Mouse (Mus musculus) heart, postnatal 36 days (tissue): Measurements from ENCODE around the gene Utp3. TPM values are rescaled to one million over a fixed set of nuclear protein-coding genes. Genes with fewer than 3 reads are reported as not detected.
"Not testable (repeated sequence)": the region's sequence is repeated elsewhere in the genome, so short reads cannot be mapped to it uniquely, and the experiment has no call there.

Source experiments
- DNase-seq, 2 experiments: peaks; one replicate each; pipeline ENCODE4 v3.0.0; 2021 to 2022
- intact Hi-C: fragments of 180-260 bp; cut with DNase I; formaldehyde crosslinking; loops from one replicate; pipeline ENCODE4 v1.15.1; 2025
- total RNA-seq, 2 experiments: library from RNA; stranded (reverse); gene quantifications; 2 replicates each; pipeline ENCODE4 v1.2.3; 2021

The Utp3 gene
- 10 to 100 TPM; 23.3 TPM for total RNA-seq

DNA sequence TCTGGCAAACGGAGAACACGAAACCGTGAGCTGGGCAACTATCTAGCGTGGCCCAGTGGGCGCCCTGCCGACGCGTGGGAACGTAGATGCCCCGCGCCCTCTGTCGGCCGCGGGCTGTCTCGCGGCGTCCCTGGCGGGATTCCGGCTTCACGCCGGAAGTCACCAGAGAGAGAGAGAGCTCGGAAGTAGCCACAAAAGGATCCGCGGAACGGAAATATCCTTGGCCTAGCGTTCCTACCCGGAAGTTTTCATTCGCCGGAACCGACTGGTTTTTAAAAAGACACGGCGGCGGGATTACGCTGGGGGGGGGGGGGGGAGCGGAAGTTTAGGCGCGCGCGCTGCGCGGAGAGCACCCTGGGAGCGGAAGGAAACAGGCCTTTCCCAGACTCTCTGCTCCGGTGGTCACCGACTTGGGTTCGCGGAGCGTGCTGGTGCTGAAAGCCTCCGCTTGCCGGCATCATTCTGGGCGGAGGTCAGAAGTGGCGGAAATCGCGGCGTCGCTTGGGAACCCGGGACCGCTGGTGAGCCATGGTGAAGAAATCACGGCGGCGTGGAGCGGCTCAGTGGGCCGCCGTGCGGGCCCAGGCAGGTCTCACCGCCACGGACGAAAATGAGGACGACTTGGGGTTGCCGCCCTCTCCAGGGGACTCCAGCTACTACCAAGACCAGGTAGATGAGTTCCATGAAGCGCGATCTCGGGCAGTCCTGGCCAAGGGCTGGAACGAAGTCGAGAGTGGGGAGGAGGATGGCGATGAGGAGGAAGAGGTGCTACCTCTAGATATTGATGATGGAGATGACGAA, at the start of gene Utp3:
Gene Utp3, plus strand, starts transcription at position 377 of the 801 bp plus-strand sequence.
- intact Hi-C loops, result no loop called here

DNA sequence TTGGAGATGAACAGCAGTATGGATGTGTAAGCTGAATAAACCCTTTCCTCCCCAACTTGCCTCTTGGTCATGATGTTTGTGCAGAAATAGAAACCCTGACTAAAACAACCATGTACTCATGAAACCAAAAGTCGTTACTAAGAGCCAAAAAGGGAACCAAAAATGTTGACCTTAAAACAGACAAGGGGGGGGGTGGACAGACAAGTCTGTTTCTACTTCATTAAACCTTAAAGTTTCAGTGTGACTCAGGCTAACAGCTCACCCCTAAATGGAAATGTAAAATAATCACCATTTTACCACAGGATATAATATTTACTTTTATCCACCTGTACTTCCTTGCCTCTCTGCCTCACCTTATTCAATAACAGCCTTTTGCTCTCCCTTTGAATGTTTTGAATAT, 45.7 kb upstream of the Utp3 start:
- intact Hi-C loops, result no loop called here
- DNase-seq, result no peak

More for the DNA sequence above, at the start of gene Utp3:
- peak; percentile 94 to 95 for DNase-seq

DNA sequence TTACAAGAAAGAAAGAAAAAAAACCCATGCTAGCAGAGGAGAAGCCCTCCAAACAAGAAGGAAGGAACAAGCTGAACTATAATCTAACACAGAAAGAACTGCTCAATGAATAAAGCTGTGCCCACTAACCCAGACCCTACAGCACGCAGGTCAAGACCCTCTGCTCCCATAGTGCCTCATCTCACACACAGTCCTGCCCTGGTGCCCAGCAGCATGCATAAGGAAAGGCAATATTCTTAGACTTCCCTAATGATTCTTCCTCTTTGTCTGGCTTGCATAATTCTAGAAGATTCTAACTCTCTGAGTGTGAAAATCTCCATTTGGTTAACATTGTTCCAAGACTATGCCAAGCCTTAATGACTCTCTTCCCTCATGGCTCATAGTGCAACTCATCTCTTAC, 45.3 kb upstream of the Utp3 start:
- DNase-seq, result no peak
- intact Hi-C loops, result no loop called here

DNA sequence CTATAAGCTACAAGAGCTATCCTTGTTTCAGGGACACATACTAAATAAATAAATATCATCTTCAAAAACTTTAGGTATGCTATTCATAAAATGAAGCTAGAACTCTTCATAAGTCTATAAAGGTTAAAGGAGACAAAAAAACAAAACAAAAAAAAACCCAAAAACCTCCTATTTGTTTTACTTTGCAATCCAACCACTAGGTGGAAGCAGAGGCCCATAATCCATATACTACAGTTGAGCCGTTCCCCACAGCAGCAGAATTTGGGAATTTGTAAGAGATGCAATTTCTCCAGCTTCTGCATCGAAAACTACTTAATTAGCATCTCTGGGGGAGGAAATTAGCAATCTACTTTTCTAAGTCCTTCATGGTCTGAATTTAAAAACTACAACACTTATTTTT, 35.0 kb upstream of the Utp3 start:
- intact Hi-C loops, result no loop called here
- no peak for DNase-seq

DNA sequence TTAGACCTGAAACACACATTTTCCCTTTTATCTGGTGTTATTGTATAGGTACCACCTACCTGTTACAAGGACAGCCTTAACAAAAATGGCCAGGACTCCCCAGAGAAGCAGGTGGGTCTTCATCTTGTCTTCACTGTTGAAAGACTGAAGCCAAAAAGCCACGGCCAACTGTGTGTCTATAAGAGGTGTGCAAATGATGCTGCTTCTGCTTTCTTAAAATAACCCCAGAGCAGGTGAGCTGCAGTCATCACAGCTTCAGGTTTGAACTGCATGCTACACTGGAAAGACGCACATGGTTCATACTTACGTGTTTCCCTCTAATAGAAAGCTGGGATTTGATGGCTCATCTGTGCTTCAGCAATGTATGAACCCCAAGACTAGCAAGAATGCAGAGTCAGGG, 26.6 kb upstream of the Utp3 start, which contains the start of gene Jchain:
Gene Jchain, minus strand, starts transcription at position 235 of the 400 bp plus-strand sequence.
- no peak for DNase-seq
- intact Hi-C loops, result no loop called here

DNA sequence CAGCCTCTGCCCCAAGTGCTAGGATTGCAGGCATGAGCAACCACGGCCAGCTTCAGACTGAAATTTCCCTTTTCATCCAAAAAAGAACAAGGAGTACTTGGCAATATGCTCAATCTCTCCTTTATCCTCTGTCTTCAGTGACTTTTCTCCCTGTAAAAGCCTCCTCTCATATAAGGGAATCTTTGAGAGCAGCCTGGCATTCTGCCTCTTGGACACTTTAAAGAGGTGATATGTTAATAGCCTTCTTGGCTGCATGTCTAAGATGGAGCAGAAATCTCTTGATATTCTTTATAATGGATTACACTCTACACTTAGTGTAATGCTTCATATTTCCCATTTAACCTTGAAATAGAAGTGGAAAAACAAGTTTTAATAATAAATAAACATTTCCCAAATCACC, 23.4 kb upstream of the Utp3 start:
- DNase-seq, result no peak
- intact Hi-C loops, result no loop called here

DNA sequence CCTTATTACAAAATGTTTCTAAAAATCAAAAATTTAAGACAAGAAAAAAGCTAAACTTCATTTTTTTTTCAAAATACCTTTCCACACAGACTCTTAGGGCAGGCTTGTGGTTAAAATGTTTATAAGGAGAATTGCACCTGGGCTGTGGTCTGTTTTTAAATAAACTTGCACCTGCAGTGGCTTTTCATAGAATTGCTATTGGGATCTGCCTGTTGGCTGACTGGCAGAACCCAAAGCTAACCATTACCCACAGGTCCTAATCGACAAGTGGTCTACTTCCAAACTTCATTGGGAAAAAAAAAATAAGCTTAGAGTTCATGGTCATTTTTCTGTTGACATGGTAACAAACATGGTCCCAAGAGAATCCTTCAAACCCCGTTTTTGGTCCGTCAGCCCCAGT, 19.6 kb upstream of the Utp3 start:
- intact Hi-C loops, result no loop called here
- DNase-seq, result no peak

DNA sequence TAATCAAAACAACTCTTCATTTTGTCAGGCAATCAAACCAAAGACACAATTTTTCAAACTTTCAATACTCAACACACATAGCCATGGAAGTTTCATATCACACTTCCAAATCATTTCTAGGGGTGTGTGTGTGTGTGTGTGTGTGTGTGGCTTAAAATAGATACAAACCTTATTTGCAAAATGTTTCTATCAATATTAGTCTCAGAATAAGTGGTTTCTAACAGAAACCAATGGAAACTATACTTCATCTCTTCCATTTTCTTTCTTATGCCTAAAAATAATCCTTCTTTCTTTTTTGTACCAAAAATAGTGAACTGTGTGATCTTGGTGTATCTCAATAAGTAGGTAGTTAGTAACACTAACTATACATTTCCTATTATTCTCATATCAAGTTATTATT, 13.4 kb upstream of the Utp3 start:
- intact Hi-C loops, result no loop called here
- DNase-seq, result no peak

DNA sequence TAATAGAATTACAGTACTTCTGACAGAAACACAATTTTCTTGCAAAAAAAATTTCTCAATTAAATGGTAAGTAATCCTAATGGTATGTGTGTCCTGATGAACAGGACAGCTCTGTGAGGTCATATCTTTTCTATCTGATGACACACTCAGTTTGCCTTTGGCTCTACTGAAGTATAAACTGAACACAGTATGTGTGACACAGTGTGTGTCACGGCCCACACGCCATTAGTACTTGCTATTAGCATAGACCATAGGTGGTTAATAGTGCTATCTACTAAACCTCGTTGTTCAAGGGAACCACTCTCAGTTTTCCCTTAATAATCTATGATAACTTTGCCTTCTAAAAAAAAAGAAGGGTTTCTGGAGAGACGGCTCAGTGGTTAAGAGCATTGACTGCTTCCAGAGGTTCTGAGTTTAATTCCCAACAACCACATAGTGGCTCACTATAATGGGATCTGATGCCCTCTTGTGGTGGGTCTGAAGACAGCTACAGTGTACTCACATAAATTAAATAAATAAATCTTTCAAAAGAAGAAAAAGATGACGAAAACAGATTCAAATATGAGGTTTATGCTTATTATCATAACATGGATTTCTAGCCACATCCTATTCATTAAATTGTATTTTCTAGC, 11.5 kb upstream of the Utp3 start:
- intact Hi-C loops, result no loop called here
- DNase-seq, result peak; percentile 26 to 41

DNA sequence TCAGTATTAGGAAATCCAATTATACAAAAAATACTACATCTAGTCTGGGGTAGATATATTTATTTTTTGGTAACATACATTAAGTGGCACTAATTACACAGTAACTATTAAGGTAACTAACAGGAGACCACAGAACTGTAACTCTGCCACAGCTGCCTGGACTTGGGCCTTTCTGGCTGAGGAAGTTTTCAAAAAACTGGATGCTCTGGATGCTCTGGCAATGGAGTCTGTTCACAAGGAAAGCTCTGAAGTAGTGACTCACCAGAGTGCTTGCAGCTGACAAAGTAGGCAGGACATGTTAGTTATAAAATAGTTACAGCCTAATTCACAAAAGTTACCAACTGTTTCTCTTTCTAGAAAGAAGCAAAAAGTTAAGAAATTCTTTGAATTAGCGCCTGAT, 9.9 kb upstream of the Utp3 start:
- DNase-seq, intact Hi-C loops: not testable (repeated sequence)

DNA sequence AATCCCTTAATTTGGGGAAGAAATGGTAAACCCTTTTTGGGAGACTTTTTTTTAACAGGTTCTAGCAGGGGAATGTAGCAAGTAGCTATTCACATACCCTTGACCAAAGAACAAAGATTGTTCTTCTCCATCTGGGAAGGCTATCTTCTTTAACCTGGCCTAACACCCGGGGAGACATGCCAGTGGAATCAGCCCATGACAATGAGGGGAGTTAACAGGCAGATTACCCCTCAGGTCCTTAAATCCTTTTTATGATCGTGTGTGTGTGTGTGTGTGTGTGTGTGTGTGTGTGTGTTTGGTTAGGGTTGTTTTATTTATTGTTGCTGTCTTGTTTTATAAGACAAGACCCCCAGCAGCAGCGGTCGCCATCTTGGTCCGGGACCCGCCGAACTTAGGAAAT, 8.7 kb upstream of the Utp3 start:
- no peak for DNase-seq
- intact Hi-C loops, result no loop called here

DNA sequence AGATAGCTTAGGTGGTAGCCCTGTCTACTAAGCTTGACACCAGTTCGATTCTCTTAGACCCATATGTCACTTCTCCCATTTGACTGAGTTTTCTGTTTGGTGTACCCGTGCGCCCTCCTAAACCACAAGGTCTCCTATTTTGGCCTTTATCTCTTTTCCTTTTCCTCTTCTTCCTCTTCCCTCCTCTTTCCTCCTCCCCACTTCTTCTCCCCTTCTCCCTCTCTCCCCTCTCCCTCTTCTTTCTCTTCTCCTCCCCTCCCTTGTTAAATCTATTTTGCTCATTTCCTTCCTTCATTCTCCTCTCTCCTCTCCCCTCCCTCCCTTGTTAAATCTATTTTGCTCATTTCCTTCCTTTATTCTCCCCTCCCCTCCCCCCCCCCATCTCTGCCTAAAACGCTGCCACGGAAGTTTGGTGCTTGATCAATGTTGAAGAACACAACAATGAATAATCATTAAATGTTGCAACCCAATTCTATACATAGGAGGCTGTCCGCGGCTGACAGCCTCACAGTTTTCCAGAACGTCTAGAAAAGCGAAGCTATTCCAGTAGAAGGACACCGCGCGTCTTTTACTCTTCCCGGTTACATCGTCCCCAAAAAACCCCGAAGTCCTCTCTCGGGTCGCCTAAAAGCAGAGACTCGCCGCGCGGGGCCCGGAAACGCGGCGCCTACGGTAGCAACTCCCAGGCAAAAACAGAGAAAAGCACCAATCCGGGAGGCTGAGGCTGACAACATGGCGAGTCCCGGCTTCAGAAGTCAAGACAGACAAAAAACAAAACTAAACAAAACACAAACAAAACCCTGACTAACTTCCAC, 784 bp upstream of the Utp3 start:
- DNase-seq, result no peak
- intact Hi-C loops, result no loop called here

DNA sequence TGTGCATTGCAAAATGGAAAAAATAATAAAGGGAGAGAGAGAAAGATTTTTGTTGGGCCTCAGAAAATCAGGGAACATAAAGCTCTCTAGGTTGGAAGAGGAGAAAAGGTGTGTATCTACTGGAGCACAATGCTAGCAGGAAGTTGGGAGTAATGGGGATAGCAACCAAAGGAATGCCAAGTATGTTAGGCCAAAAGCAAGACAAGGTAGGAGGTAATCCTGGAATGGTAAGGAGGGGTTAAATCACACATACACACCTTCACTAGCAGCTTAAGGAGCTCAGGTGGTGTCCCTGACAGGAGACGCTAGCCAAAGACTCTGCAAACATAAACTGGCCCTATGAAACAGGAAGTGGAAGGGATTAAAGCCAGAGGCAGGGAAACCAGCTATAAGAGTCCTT, 4.7 kb downstream of the Utp3 start:
- DNase-seq, result no peak
- intact Hi-C loops, result loop anchor here (5.0 kb wide), 1 partner anchor 163 kb away; the partner anchor contains the start of gene Mob1b

DNA sequence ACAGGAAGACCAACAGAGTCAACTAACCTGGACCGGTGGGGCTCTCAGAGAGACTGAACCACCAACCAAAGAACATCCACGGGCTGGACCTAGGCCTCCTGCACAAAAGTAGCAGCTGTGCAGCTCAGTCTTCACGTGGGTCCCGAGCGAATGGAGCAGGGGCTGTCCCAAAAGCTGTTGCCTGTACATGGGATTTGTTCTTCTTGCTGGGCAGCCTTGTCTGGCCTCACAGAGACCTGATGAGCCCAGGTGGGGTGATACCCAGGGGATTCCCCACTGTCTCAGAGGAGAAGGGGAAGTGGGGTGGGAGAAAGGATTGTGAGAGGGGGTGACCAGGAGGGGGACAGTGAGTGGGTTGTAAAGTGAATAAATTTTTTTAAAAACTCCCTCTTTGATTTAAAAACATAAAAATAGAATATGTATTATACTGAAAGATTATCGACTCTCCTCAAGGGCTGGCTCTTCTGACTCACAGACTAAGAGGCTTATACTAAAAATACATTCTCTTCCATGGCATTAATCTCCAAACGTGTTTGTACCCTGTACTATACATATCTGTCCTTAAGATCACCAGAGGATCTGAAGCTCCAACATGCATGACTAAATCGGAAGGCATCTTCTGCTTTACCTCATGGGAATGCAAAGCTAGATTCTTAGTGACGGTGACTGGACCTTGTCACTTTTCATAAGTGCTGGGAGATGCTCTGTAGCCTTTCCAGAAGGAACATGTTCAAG, 7.0 kb downstream of the Utp3 start:
- intact Hi-C loops, result no loop called here
- no peak for DNase-seq

DNA sequence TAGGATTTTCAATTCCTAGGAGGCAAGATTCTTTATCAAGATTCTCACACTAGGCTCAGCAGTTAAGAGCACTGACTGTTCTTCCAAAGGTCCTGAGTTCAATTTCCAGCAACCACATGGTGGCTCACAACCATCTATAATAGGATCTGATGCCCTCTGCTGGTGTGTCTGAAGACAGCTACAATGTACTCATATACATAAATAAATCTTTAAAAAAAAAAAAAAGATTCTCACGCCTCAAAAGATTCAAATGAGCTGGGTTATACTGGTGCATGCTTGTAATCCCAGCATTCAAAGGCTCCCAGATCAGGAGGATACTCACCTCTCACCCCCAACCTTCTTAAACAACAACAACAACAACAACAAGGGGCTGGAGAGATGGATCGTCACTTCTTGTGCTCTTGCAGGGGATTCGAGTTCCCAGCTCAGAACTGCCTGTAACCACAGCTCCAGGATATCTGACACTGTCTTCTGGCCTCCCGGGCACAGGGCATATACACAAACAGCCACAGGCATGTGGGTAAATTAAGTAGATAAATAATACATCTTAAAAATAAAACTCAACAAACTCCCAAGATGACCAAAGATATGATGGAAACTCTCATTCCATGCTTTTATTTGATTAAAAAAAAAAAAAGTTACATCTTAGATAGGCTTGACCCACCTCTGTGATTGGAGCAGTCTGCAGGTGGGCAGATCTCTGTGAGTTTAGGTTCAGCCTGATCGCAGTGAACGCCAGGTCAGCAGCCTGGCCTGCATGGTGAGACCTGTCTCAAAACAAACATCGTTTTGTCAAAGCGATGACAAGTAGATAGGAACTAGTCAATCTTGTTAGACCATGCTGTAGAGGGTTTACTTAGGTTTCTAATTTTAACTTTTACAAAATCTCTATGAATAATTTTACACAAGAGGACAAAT, 8.9 kb downstream of the Utp3 start:
- no peak for DNase-seq
- intact Hi-C loops, result no loop called here

DNA sequence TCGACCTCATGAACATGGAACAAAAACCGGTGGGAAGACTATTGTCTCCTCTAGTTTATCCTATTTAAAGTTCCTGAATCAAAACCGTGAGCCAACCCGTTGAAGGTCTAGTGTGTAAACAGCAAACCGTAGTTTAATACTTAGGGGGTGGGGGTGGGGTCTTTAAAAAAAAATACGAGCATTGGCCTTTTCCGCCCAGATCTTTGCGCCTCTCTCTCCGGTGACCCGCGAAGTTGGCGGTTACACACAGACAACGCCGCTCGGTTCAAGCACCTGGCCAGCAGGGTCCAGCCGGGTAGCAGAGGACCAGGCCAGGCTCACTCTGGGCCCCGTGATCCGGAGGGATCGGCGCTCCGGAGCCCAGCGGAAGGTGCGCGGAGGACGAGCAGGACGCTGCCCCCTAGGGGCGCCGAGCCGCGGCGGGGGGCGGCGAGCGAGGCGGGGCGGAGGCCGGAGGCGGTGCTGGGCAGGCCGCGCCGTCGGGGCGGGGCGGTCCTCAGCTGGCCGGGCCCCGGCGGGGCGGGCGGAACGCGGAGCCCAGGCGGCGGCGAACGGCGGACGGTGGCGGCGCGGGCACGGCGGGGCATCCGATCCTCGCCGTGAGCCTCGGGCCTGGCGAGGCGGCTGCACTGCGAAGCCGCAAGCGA, 10.4 kb downstream of the Utp3 start, which contains the start of gene Rufy3:
Gene Rufy3, plus strand, starts transcription at position 540 of the 647 bp plus-strand sequence.
- intact Hi-C loops, result loop anchor here (5.0 kb wide), 2 partner anchors 113 to 198 kb away; partner anchors contain the start of genes Dck and Grsf1
- DNase-seq, result peak; percentile 89 to 92

DNA sequence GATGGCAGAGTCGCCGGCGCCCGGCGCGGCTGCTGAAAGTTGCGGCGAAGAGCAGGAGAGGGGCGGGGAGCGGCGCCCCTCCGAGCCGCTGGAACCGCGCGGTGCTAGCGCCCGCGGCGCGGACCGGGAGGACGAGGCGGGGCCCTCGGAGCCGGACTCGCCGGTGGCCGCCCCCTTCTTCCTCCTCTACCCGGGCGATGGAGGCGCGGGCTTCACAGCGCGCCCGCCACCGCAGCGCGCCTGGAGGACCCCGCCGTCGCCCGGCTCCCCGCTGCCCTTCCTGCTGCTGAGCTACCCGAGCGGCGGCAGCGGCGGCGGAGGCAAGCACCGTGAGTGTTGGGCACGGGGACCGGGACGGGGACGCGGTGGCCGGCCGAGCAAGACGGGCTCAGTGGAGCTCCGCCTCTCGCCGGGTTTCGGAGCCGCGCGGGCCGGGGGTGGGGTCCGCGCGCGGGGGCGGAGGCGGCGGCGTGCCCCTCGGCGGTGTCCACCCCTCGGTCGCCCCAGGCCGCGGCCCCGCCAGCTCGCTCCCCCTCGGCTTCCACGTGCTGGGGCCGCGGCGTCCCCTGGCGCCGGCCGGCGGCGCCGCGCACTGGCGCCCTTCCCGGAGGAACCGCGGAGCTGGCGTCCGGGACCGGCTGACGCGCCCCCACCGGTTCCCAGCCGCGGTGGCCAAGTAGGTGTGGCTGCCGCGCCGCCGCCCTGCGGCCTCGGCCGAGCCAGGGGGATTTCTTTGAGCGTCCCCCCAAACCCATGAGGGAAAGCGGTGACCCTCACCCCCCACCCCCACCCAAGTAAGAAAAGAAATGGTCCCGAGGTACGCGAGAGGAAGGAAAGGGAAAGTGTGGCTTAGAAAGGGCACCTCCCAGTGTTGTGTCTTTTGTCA, 11.1 kb downstream of the Utp3 start:
- peak; percentile 79 to 87 for DNase-seq
- intact Hi-C loops, result loop anchor here (5.0 kb wide), 2 partner anchors 112 to 197 kb away; partner anchors contain the start of genes Dck and Grsf1
